In the genomic region with DNA sequence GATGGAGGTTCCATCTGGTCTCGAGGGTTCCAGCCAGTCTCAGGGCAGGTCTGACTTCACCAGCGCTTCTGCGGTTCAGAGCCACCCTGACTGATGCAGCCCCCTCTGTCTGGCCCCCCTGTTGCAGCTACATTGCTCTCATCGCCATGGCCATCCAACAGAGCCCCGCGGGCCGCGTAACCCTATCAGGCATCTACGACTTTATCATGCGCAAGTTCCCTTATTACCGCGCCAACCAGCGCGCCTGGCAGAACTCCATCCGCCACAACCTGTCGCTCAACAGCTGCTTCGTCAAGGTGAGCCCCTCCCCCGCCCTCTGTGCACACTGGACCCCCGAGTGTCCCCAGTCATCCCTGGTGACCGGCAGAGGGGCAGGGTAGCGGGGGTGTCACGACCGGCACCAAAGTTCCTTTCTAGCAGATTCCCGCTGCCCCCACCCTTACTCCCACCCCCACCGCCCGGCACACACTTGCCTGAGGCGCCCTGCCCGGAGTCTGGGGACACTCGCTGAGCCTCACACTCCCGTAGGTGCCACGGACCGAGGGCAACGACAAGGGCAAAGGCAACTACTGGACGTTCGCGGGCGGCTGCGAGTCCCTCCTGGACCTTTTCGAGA, we compare ENCODE assay signal across 9 mouse cellular contexts. TPM values are rescaled to one million over a fixed set of nuclear protein-coding genes. Genes with fewer than 3 reads are reported as not detected.
A peak's percentile ranks its signal among the peaks of the same experiment; 100 is the strongest.
DNase-seq lines count a peak whose midpoint lies in the region; ATAC-seq and TF ChIP-seq lines count a peak whose summit lies in the region.
"Had no signal": no experiment of that assay in that cellular context is flagged by ENCODE, and none has a peak within 500 bp of the region (broad histone marks: within the 10 kb centered on the region; RNA-seq: fewer than 3 reads in every experiment).

No protein-coding gene starts in this region.

- no peak for TF ChIP-seq POLR2A in kidney, adult 2 months (IDR thresholded peaks at IDR 0.05; ENCODE audit: low read depth, low read length)

- peak overlapping the region; percentile 27; the same call in 1 of the 2 replicates for H3K9ac ChIP-seq in kidney, postnatal 0 days (ENCODE audit: low read depth, low read length)
- H3K9ac ChIP-seq in embryonic facial prominence, embryonic 15.5 days = no peak overlapping the region
- H3K9ac ChIP-seq in limb, embryonic 11.5 days (ENCODE audit: low read length) = no peak overlapping the region
- no peak overlapping the region for H3K9ac ChIP-seq in neural tube, embryonic 14.5 days (replicated peaks; ENCODE audit: low read depth, low read length)

- H3K36me3 ChIP-seq in kidney, postnatal 0 days (ENCODE audit: insufficient read depth, low read length) = no peaks in the 10 kb centered on the region
- no peaks in the 10 kb centered on the region for H3K36me3 ChIP-seq in kidney, adult 2 months (ENCODE audit: control insufficient read depth, insufficient read depth, low read length)
- no peaks in the 10 kb centered on the region for H3K36me3 ChIP-seq in embryonic facial prominence, embryonic 15.5 days
- H3K36me3 ChIP-seq in limb, embryonic 11.5 days (ENCODE audit: control insufficient read depth, insufficient read depth, low read length) = no peaks in the 10 kb centered on the region
- H3K36me3 ChIP-seq in neural tube, embryonic 14.5 days (ENCODE audit: control insufficient read depth, insufficient read depth, low read length) = no peaks in the 10 kb centered on the region

- no peak for ATAC-seq in kidney, postnatal 0 days (replicated peaks; ENCODE audit: low FRiP score, low read depth)
- ATAC-seq in embryonic facial prominence, embryonic 15.5 days (ENCODE audit: insufficient number of reproducible peaks, low FRiP score, low TSS enrichment, low read depth) = no peak
- no peak for ATAC-seq in limb, embryonic 11.5 days (ENCODE audit: insufficient number of reproducible peaks, low FRiP score, low TSS enrichment, low read depth)
- ATAC-seq in neural tube, embryonic 14.5 days (ENCODE audit: low read depth) = no peak
- ATAC-seq: Patski had no signal

- peak overlapping the region; percentile 63 for H3K4me2 ChIP-seq in kidney, postnatal 0 days (ENCODE audit: low read length)
- peak overlapping the region; percentile 61 for H3K4me2 ChIP-seq in embryonic facial prominence, embryonic 15.5 days (replicated peaks)
- peak overlapping the region; percentile 51 for H3K4me2 ChIP-seq in limb, embryonic 11.5 days (ENCODE audit: low read depth, severe bottlenecking)
- H3K4me2 ChIP-seq in neural tube, embryonic 14.5 days (ENCODE audit: low read depth, low read length) = peak overlapping the region; percentile 29; the same call in 1 of the 2 replicates

- peak overlapping the region; percentile 26 for H3K4me3 ChIP-seq in kidney, postnatal 0 days (replicated peaks; ENCODE audit: low read depth, low read length)
- H3K4me3 ChIP-seq in kidney, adult 2 months (ENCODE audit: insufficient read depth, low read depth, low read length) = no peak overlapping the region
- H3K4me3 ChIP-seq in embryonic facial prominence, embryonic 15.5 days (replicated peaks) = peak overlapping the region; percentile 31
- H3K4me3 ChIP-seq in limb, embryonic 11.5 days (ENCODE audit: low read depth, low read length) = peak overlapping the region; percentile 23
- H3K4me3 ChIP-seq in neural tube, embryonic 14.5 days (ENCODE audit: low read depth, low read length) = peak overlapping the region; percentile 1; the same call in 1 of the 2 replicates

- no peaks in the 10 kb centered on the region for H3K9me3 ChIP-seq in kidney, postnatal 0 days (replicated peaks; ENCODE audit: low read length)
- H3K9me3 ChIP-seq in embryonic facial prominence, embryonic 15.5 days (replicated peaks) = no peaks in the 10 kb centered on the region
- no peaks in the 10 kb centered on the region for H3K9me3 ChIP-seq in limb, embryonic 11.5 days (ENCODE audit: control insufficient read depth, low read length)
- H3K9me3 ChIP-seq in neural tube, embryonic 14.5 days (ENCODE audit: control insufficient read depth, low read length) = no peaks in the 10 kb centered on the region

- no peak overlapping the region for H3K27ac ChIP-seq in kidney, postnatal 0 days
- no peak overlapping the region for H3K27ac ChIP-seq in kidney, adult 2 months (ENCODE audit: insufficient read depth, low read depth, low read length)
- H3K27ac ChIP-seq in embryonic facial prominence, embryonic 15.5 days (replicated peaks) = no peak overlapping the region
- H3K27ac ChIP-seq in limb, embryonic 11.5 days (replicated peaks; ENCODE audit: low read depth, low read length) = no peak overlapping the region
- no peak overlapping the region for H3K27ac ChIP-seq in neural tube, embryonic 14.5 days (ENCODE audit: low read depth, low read length)

- WGBS in kidney, postnatal 0 days = 2% methylated on average over 39 of the region's 39 CpGs
- WGBS in kidney, adult 2 months = 6% methylated on average over 39 of the region's 39 CpGs
- 2% methylated on average over 39 of the region's 39 CpGs for WGBS in embryonic facial prominence, embryonic 15.5 days
- 5% methylated on average over 39 of the region's 39 CpGs for WGBS in limb, embryonic 11.5 days
- WGBS in neural tube, embryonic 14.5 days = 3% methylated on average over 38 of the region's 39 CpGs

- no peak for TF ChIP-seq CTCF in kidney, postnatal 0 days (IDR thresholded peaks at IDR 0.05; ENCODE audit: low read depth)
- TF ChIP-seq CTCF in kidney, adult 2 months (conservative IDR thresholded peaks at IDR 0.05; ENCODE audit: insufficient read depth, insufficient read length, low read depth, low read length) = no peak

- peaks cover 5% of the 10 kb centered on the region for H3K4me1 ChIP-seq in kidney, postnatal 0 days (replicated peaks; ENCODE audit: insufficient read depth, low read length)
- no peaks in the 10 kb centered on the region for H3K4me1 ChIP-seq in kidney, adult 2 months (ENCODE audit: control insufficient read depth, insufficient read depth, low read length)
- H3K4me1 ChIP-seq in embryonic facial prominence, embryonic 15.5 days = peaks cover 21% of the 10 kb centered on the region
- H3K4me1 ChIP-seq in limb, embryonic 11.5 days (ENCODE audit: control insufficient read depth, insufficient read depth, low read length) = 0 out of 2 replicates have a peak, but pooled peaks cover 7% of the 10 kb centered on the region
- H3K4me1 ChIP-seq in neural tube, embryonic 14.5 days (ENCODE audit: control insufficient read depth, insufficient read depth, low read length) = 0 out of 2 replicates have a peak, but pooled peaks cover 2% of the 10 kb centered on the region

- H3K27me3 ChIP-seq in kidney, postnatal 0 days (ENCODE audit: insufficient read depth, low read length) = peaks cover 36% of the 10 kb centered on the region
- H3K27me3 ChIP-seq in kidney, adult 2 months (replicated peaks; ENCODE audit: control insufficient read depth, insufficient read depth, low read length) = 0 out of 2 replicates have a peak, but pooled peaks cover 2% of the 10 kb centered on the region
- H3K27me3 ChIP-seq in embryonic facial prominence, embryonic 15.5 days = peaks cover 62% of the 10 kb centered on the region
- peaks cover 43% of the 10 kb centered on the region for H3K27me3 ChIP-seq in limb, embryonic 11.5 days (ENCODE audit: control insufficient read depth, insufficient read depth, low read length)
- H3K27me3 ChIP-seq in neural tube, embryonic 14.5 days (ENCODE audit: control insufficient read depth, insufficient read depth, low read length) = peaks cover 26% of the 10 kb centered on the region
- H3K27me3 ChIP-seq: Patski had no signal

- DNase-seq in kidney, postnatal 0 days (ENCODE audit: low spot score) = peak; percentile 22
- no peak for DNase-seq in kidney, adult 2 months
- DNase-seq in limb, embryonic 11.5 days (ENCODE audit: low spot score) = peak; percentile 49
- no peak for DNase-seq in Muller cell, postnatal 12 days (ENCODE audit: inconsistent ontology term)
- no peak for DNase-seq in thymus, postnatal 4 days
- no peak for DNase-seq in frontal cortex, adult 2 months (ENCODE audit: extremely low spot score in 1 of 2, low spot score in 1 of 2)

RNA-seq across cellular contexts. Expression of a gene that starts 0.9 kb away (rescaled TPM):
- not detected in 2 replicates for polyA plus RNA-seq in kidney, postnatal 0 days (2015; fragmentation: Nextera tagmentation; extraction: Ambion mirVana)
- 0.14 and 0.16 TPM in 2 replicates for polyA plus RNA-seq in kidney, adult 2 months (2012; rRNA removed)
- polyA plus RNA-seq in embryonic facial prominence, embryonic 15.5 days (2015; fragmentation: Nextera tagmentation; extraction: Ambion mirVana) = not detected in 2 replicates
- polyA plus RNA-seq in limb, embryonic 11.5 days (2014; fragmentation: Nextera tagmentation; extraction: Ambion mirVana) = not detected in 2 replicates
- not detected in 2 replicates for polyA plus RNA-seq in neural tube, embryonic 14.5 days (2014; fragmentation: Nextera tagmentation; extraction: Ambion mirVana)
- not detected in 2 replicates for polyA plus RNA-seq in frontal cortex, adult 2 months (2012; rRNA removed)
- polyA plus RNA-seq: Patski had no signal

Comparison
In these comparisons a context has a peak if more than half of its experiments do, and no peak if none do; other contexts are left out.
1. DNase-seq: peak in kidney, postnatal 0 days (single experiment) and limb, embryonic 11.5 days (single experiment); none in kidney, adult 2 months (single experiment), Muller cell, postnatal 12 days (single experiment), thymus, postnatal 4 days (single experiment) and frontal cortex, adult 2 months (0 of 2).
2. Peak in every context shown above with its lines, with median percentiles within 50 percentile points of each other: H3K4me2 ChIP-seq.